Mouse (Mus musculus): Measurements from ENCODE around the gene Prickle2. TPM values are rescaled to one million over a fixed set of nuclear protein-coding genes. Genes with fewer than 3 reads are reported as not detected.

The Prickle2 gene
- polyA plus RNA-seq, 2 experiments = 0.15 to 0.20 TPM

DNA sequence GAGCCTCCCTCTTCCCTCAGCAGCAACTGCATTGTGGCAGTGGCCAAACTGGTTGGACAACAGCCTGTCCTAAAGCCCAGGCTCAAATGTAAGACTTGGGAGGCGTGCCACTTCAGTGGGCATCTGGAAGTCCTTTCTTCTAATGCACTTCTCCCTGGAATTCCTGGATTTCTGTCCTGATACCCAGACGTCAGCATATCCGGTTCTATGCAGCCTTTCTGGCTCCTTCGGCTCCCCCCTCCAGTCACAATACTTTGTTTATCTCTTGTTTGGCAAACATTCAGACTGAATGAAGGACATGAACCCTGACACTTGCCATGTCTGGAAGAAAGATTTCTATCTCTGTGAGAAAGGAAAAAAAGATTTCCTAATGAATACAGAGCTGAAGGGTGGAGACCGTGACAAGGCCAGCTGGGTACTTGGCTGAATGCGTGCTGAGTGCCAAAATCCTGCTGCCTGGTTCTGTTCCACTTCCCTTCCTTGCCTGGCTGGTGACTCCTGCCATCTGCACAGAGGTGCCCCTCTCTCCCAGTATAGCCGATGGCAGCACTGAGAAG lies 241.1 kb downstream of the Prickle2 start:
- Histone ChIP-seq H3K4me3 (ENCODE audit: insufficient read depth in 1 of 2, low read depth in 2 of 2, low read length in 2 of 2) (no peak overlapping the region), H3K9ac (replicated peaks) (no peak overlapping the region), H3K9me3 (ENCODE audit: control insufficient read depth, low read length) (no peaks in the 10 kb centered on the region), H3K4me2 (ENCODE audit: low read depth) (no peak overlapping the region), H3K36me3 (replicated peaks; ENCODE audit: control insufficient read depth, insufficient read depth, low read depth) (no peaks in the 10 kb centered on the region), H3K4me1 (replicated peaks; ENCODE audit: control insufficient read depth in 2 of 2, insufficient read depth in 2 of 2, low read length in 1 of 2) (peaks cover 0 to 4% of the 10 kb centered on the region in 2 experiments; a peak in 1 of 4 replicates), H3K27ac (no peak overlapping the region), H3K27me3 (ENCODE audit: control insufficient read depth, insufficient read depth, low read length) (no peaks in the 10 kb centered on the region)
- 50% methylated on average over 7 of the region's 7 CpGs for WGBS (ENCODE audit: insufficient replicate concordance)
- TF ChIP-seq CTCF (IDR thresholded peaks at IDR 0.05; ENCODE audit: low read depth) (no peak), EP300 (IDR thresholded peaks at IDR 0.05; ENCODE audit: low read depth) (no peak)
- no peak for ATAC-seq (ENCODE audit: insufficient read depth)
- no peak for DNase-seq (ENCODE audit: low read depth in 3 of 3, low spot score in 3 of 3)

GRCm38 (mm10) chr6:92463768-92464167 lies 242.2 kb downstream of the Prickle2 start:
- peaks cover 0 to 4% of the 10 kb centered on the region in 2 experiments; a peak in 1 of 4 replicates for H3K4me1 ChIP-seq (replicated peaks; ENCODE audit: control insufficient read depth in 2 of 2, insufficient read depth in 2 of 2, low read length in 1 of 2)
- no peak for DNase-seq (ENCODE audit: low read depth in 3 of 3, low spot score in 3 of 3)
- 31% methylated on average over 9 of the region's 9 CpGs for WGBS (ENCODE audit: insufficient replicate concordance)

DNA sequence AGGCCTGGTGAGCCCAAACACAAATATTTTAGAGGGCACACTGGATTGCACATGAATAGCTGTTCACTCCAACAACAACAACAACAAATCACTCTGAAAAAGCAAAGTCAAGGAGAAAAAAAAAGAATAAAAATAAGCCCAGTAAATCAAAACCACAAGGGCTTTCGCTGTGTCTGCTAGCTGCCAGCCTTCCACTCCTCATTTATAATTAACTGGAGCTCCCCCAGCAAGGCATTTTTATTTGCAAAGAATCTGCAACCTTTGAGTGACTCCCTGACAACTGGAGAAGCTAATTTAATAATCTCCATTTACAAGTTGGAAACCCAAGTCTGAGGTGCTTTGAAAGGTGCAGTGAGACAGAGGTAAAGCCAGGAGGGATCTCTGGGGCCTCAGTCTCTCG lies 245.2 kb downstream of the Prickle2 start:
- Histone ChIP-seq H3K9ac (replicated peaks) (no peak overlapping the region), H3K27ac (no peak overlapping the region), H3K27me3 (ENCODE audit: control insufficient read depth, insufficient read depth, low read length) (no peaks in the 10 kb centered on the region), H3K4me2 (ENCODE audit: low read depth) (no peak overlapping the region), H3K9me3 (ENCODE audit: control insufficient read depth, low read length) (no peaks in the 10 kb centered on the region), H3K4me1 (replicated peaks; ENCODE audit: control insufficient read depth in 2 of 2, insufficient read depth in 2 of 2, low read length in 1 of 2) (peaks cover 0 to 3% of the 10 kb centered on the region in 2 experiments; a peak in 1 of 4 replicates), H3K36me3 (replicated peaks; ENCODE audit: control insufficient read depth, insufficient read depth, low read depth) (no peaks in the 10 kb centered on the region), H3K4me3 (ENCODE audit: insufficient read depth in 1 of 2, low read depth in 2 of 2, low read length in 2 of 2) (no peak overlapping the region)
- DNase-seq (ENCODE audit: low read depth in 3 of 3, low spot score in 3 of 3) (no peak), ATAC-seq (ENCODE audit: insufficient read depth) (no peak)
- TF ChIP-seq CTCF (IDR thresholded peaks at IDR 0.05; ENCODE audit: low read depth) (no peak), EP300 (IDR thresholded peaks at IDR 0.05; ENCODE audit: low read depth) (no peak)
- 48% methylated on average over 2 of the region's 2 CpGs for WGBS (ENCODE audit: insufficient replicate concordance)

More at GRCm38 (mm10) chr6:92463768-92464167, 242.2 kb downstream of the Prickle2 start:
- TF ChIP-seq CTCF (IDR thresholded peaks at IDR 0.05; ENCODE audit: low read depth) (no peak), EP300 (IDR thresholded peaks at IDR 0.05; ENCODE audit: low read depth) (no peak)
- Histone ChIP-seq H3K9ac (replicated peaks) (no peak overlapping the region), H3K9me3 (ENCODE audit: control insufficient read depth, low read length) (no peaks in the 10 kb centered on the region), H3K4me3 (ENCODE audit: insufficient read depth in 1 of 2, low read depth in 2 of 2, low read length in 2 of 2) (no peak overlapping the region), H3K36me3 (replicated peaks; ENCODE audit: control insufficient read depth, insufficient read depth, low read depth) (no peaks in the 10 kb centered on the region), H3K27me3 (ENCODE audit: control insufficient read depth, insufficient read depth, low read length) (no peaks in the 10 kb centered on the region), H3K27ac (no peak overlapping the region), H3K4me2 (ENCODE audit: low read depth) (no peak overlapping the region)
- no peak for ATAC-seq (ENCODE audit: insufficient read depth)

- no peak overlapping the region for H3K4me2 ChIP-seq (ENCODE audit: low read depth)
- no peak for ATAC-seq (ENCODE audit: insufficient read depth)
- H3K36me3 ChIP-seq (replicated peaks; ENCODE audit: control insufficient read depth, insufficient read depth, low read depth) = no peaks in the 10 kb centered on the region
- WGBS (ENCODE audit: insufficient replicate concordance) = 62% methylated on average over 4 of the region's 4 CpGs
- H3K9ac ChIP-seq (replicated peaks) = no peak overlapping the region
- H3K4me1 ChIP-seq (replicated peaks; ENCODE audit: control insufficient read depth in 2 of 2, insufficient read depth in 2 of 2, low read length in 1 of 2) = no peaks in the 10 kb centered on the region
- no peaks in the 10 kb centered on the region for H3K9me3 ChIP-seq (ENCODE audit: control insufficient read depth, low read length)
- no peak for DNase-seq (ENCODE audit: low read depth in 3 of 3, low spot score in 3 of 3)
- no peak overlapping the region for H3K4me3 ChIP-seq (ENCODE audit: insufficient read depth in 1 of 2, low read depth in 2 of 2, low read length in 2 of 2)
- H3K27ac ChIP-seq = no peak overlapping the region
- TF ChIP-seq EP300 (IDR thresholded peaks at IDR 0.05; ENCODE audit: low read depth) = no peak
- TF ChIP-seq CTCF (IDR thresholded peaks at IDR 0.05; ENCODE audit: low read depth) = no peak
- no peaks in the 10 kb centered on the region for H3K27me3 ChIP-seq (ENCODE audit: control insufficient read depth, insufficient read depth, low read length)
These were observed 247.9 kb downstream of the Prickle2 start for GRCm38 (mm10) chr6:92458026-92458425.

DNA sequence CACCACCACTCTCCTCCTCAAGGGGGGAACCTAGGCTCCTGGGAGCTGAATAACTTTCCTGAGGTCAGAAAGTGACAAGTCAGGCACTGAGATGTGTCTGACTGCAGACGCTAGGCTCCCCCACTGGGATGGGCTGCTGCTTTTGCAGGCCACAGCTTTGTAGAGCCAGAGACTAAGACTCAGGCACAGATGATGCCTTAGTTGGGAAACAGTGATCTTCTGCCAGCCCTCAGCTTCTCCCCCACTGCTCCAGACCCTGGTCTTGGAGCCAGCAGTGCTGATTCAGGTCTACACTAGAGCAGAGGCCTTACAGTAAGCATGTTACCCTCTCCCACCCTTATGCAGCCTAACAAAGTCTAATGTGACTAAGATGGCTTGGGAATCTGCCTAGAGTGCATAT lies 254.5 kb downstream of the Prickle2 start:
- no peaks in the 10 kb centered on the region for H3K4me1 ChIP-seq (replicated peaks; ENCODE audit: control insufficient read depth in 2 of 2, insufficient read depth in 2 of 2, low read length in 1 of 2)
- H3K9me3 ChIP-seq (ENCODE audit: control insufficient read depth, low read length) = no peaks in the 10 kb centered on the region
- H3K36me3 ChIP-seq (replicated peaks; ENCODE audit: control insufficient read depth, insufficient read depth, low read depth) = no peaks in the 10 kb centered on the region
- DNase-seq (ENCODE audit: low read depth in 3 of 3, low spot score in 3 of 3) = no peak
- no peak overlapping the region for H3K27ac ChIP-seq
- no peak overlapping the region for H3K4me2 ChIP-seq (ENCODE audit: low read depth)
- no peak overlapping the region for H3K9ac ChIP-seq (replicated peaks)
- 50% methylated on average over 1 of the region's 1 CpGs for WGBS (ENCODE audit: insufficient replicate concordance)
- ATAC-seq (ENCODE audit: insufficient read depth) = no peak
- TF ChIP-seq CTCF (IDR thresholded peaks at IDR 0.05; ENCODE audit: low read depth) = no peak
- no peak for TF ChIP-seq EP300 (IDR thresholded peaks at IDR 0.05; ENCODE audit: low read depth)
- H3K27me3 ChIP-seq (ENCODE audit: control insufficient read depth, insufficient read depth, low read length) = no peaks in the 10 kb centered on the region
- no peak overlapping the region for H3K4me3 ChIP-seq (ENCODE audit: insufficient read depth in 1 of 2, low read depth in 2 of 2, low read length in 2 of 2)
